Mouse (Mus musculus) kidney, postnatal 0 days (tissue): Measurements from ENCODE around the gene Ppp1cc. TPM values are rescaled to one million over a fixed set of nuclear protein-coding genes. Genes with fewer than 3 reads are reported as not detected.
A peak's percentile ranks its signal among the peaks of the same experiment; 100 is the strongest.

ENCODE experiments used
- ATAC-seq: fragments of 200-750 bp; cut with Nextera tagmentation; replicated peaks from 2 replicates; pipeline ENCODE4 v1.8.0; 2017; ENCODE audit warnings: low read depth, moderate number of reproducible peaks, moderate TSS enrichment, moderate library complexity; ENCODE audit not compliant: low FRiP score
- DNase-seq: peaks from one replicate; pipeline ENCODE4 v3.0.0-alpha.2; 2016; ENCODE audit warnings: low spot score
- H3K27ac ChIP-seq: fragments of 300-500 bp; sonication (generic); 2 replicates; pipeline ENCODE4 v1.5.1; 2014; ENCODE audit warnings: mild to moderate bottlenecking
- H3K27me3 ChIP-seq: fragments of 300-500 bp; sonication (generic); 2 replicates; pipeline ENCODE4 v1.6.1; 2014; ENCODE audit warnings: low read length, mixed read lengths; ENCODE audit not compliant: insufficient read depth
- H3K36me3 ChIP-seq: fragments of 300-500 bp; sonication (generic); 2 replicates; pipeline ENCODE4 v1.6.1; 2014; ENCODE audit warnings: low read length, mixed read lengths; ENCODE audit not compliant: insufficient read depth
- H3K4me1 ChIP-seq: fragments of 300-500 bp; sonication (generic); replicated peaks from 2 replicates; pipeline ENCODE4 v1.6.1; 2014; ENCODE audit warnings: antibody characterized with exemption, low read length, mixed read lengths; ENCODE audit not compliant: insufficient read depth
- H3K4me2 ChIP-seq: fragments of 300-500 bp; sonication (generic); 2 replicates; pipeline ENCODE4 v1.6.1; 2014; ENCODE audit warnings: mild to moderate bottlenecking, low read length, moderate library complexity, mixed read lengths
- H3K4me3 ChIP-seq: fragments of 300-500 bp; sonication (generic); replicated peaks from 2 replicates; pipeline ENCODE4 v1.5.1; 2014; ENCODE audit warnings: low read depth, low read length
- H3K9ac ChIP-seq: fragments of 300-500 bp; sonication (generic); 2 replicates; pipeline ENCODE4 v1.6.1; 2014; ENCODE audit warnings: low read depth, low read length
- H3K9me3 ChIP-seq: fragments of 300-500 bp; sonication (generic); replicated peaks from 2 replicates; pipeline ENCODE4 v1.6.1; 2016; ENCODE audit warnings: low read length, inconsistent platforms, mixed read lengths
- CTCF ChIP-seq: IDR thresholded peaks from 2 replicates; pipeline ENCODE4 v1.5.1; 2016; ENCODE audit warnings: antibody characterized with exemption, low read depth, mild to moderate bottlenecking, moderate library complexity
- WGBS: fragments of 180-500 bp; shearing (Covaris S2); extraction: QIAGEN DNeasy Blood & Tissue Kit; methylation state at CpG from one replicate; pipeline ENCODE4 v1.1.7; 2014; 5-methylcytosine and 5-hydroxymethylcytosine counted together
- polyA plus RNA-seq: library from polyadenylated mRNA; unstranded; fragments of >200 nt; fragmentation: Nextera tagmentation; extraction: Ambion mirVana; gene quantifications from 2 replicates; pipeline ENCODE4 v1.2.1, GENCODE M21; 2015

The Ppp1cc gene
- polyA plus RNA-seq, 1 experiment from 2014 or later: 220 TPM

GRCm38 (mm10) chr5:122114176-122114575 is 43.9 kb upstream of the Ppp1cc start:
- H3K27me3 ChIP-seq: no peaks in the 10 kb centered on the region
- H3K36me3 ChIP-seq: no peaks in the 10 kb centered on the region
- 2% methylated on average over 2 of the region's 2 CpGs for WGBS
- DNase-seq (peak; percentile 55), ATAC-seq (0 out of 2 replicates have a peak, but pooled peaks have one; percentile 53)
- peak; percentile 93 for TF ChIP-seq CTCF
- H3K4me3 ChIP-seq: no peak overlapping the region
- no peak overlapping the region for H3K9ac ChIP-seq
- H3K9me3 ChIP-seq: no peaks in the 10 kb centered on the region
- H3K4me2 ChIP-seq: no peak overlapping the region
- H3K27ac ChIP-seq: no peak overlapping the region
- H3K4me1 ChIP-seq: no peaks in the 10 kb centered on the region

GRCm38 (mm10) chr5:122115266-122115763 is 42.8 kb upstream of the Ppp1cc start:
- no peaks in the 10 kb centered on the region for H3K27me3 ChIP-seq
- ATAC-seq: no peak

GRCm38 (mm10) chr5:122116243-122116642 is 41.8 kb upstream of the Ppp1cc start:
- H3K4me1 ChIP-seq: no peaks in the 10 kb centered on the region
- peak; percentile 39 for TF ChIP-seq CTCF
- no peak overlapping the region for H3K27ac ChIP-seq
- no peaks in the 10 kb centered on the region for H3K36me3 ChIP-seq
- H3K9ac ChIP-seq: no peak overlapping the region
- 86% methylated on average over 6 of the region's 6 CpGs for WGBS
- H3K4me3 ChIP-seq: no peak overlapping the region
- no peaks in the 10 kb centered on the region for H3K9me3 ChIP-seq
- no peaks in the 10 kb centered on the region for H3K27me3 ChIP-seq
- no peak for ATAC-seq
- H3K4me2 ChIP-seq: no peak overlapping the region
- no peak for DNase-seq

More at GRCm38 (mm10) chr5:122115266-122115763, 42.8 kb upstream of the Ppp1cc start:
- Histone ChIP-seq H3K4me2 (no peak overlapping the region), H3K4me3 (no peak overlapping the region), H3K4me1 (no peaks in the 10 kb centered on the region), H3K9me3 (no peaks in the 10 kb centered on the region), H3K27ac (no peak overlapping the region), H3K36me3 (no peaks in the 10 kb centered on the region), H3K9ac (no peak overlapping the region)
- no peak for DNase-seq
- no peak for TF ChIP-seq CTCF
- 94% methylated on average over 9 of the region's 9 CpGs for WGBS

- H3K4me2 ChIP-seq: no peak overlapping the region
- no peak overlapping the region for H3K4me3 ChIP-seq
- H3K9ac ChIP-seq: no peak overlapping the region
- peaks cover 5% of the 10 kb centered on the region; the same call in 1 of the 2 replicates for H3K4me1 ChIP-seq
- WGBS: 53% methylated on average over 8 of the region's 8 CpGs
- no peaks in the 10 kb centered on the region for H3K9me3 ChIP-seq
- H3K27ac ChIP-seq: no peak overlapping the region
- no peak for TF ChIP-seq CTCF
- no peaks in the 10 kb centered on the region for H3K27me3 ChIP-seq
- ATAC-seq: no peak
- DNase-seq: peak; percentile 35
- no peaks in the 10 kb centered on the region for H3K36me3 ChIP-seq
Measured at GRCm38 (mm10) chr5:122125211-122125760, 32.8 kb upstream of the Ppp1cc start.

- Histone ChIP-seq H3K27ac (no peak overlapping the region), H3K9me3 (no peaks in the 10 kb centered on the region), H3K36me3 (no peaks in the 10 kb centered on the region), H3K4me1 (peaks cover 11% of the 10 kb centered on the region; the same call in 1 of the 2 replicates), H3K9ac (no peak overlapping the region), H3K27me3 (no peaks in the 10 kb centered on the region), H3K4me2 (peak overlapping the region; percentile 35), H3K4me3 (no peak overlapping the region)
- ATAC-seq: no peak
- peak; percentile 79 for TF ChIP-seq CTCF
- peak; percentile 92 for DNase-seq
- 26% methylated on average over 16 of the region's 16 CpGs for WGBS
Measured at GRCm38 (mm10) chr5:122129068-122129655, 28.9 kb upstream of the Ppp1cc start.

GRCm38 (mm10) chr5:122130341-122130998 is 27.6 kb upstream of the Ppp1cc start:
- H3K27me3 ChIP-seq: no peaks in the 10 kb centered on the region
- no peak for TF ChIP-seq CTCF
- no peak overlapping the region for H3K4me3 ChIP-seq
- H3K9me3 ChIP-seq: no peaks in the 10 kb centered on the region
- 84% methylated on average over 11 of the region's 11 CpGs for WGBS
- no peak overlapping the region for H3K4me2 ChIP-seq
- H3K9ac ChIP-seq: no peak overlapping the region
- no peaks in the 10 kb centered on the region for H3K36me3 ChIP-seq
- ATAC-seq: no peak
- no peak for DNase-seq
- H3K4me1 ChIP-seq: peaks cover 11% of the 10 kb centered on the region; the same call in 1 of the 2 replicates
- H3K27ac ChIP-seq: 0 out of 2 replicates have a peak overlapping the region, but pooled peaks have one; percentile 8
